Mouse (Mus musculus) adrenal gland, adult 8-10 months (tissue): Measurements from ENCODE around the gene Lmod3. TPM values are rescaled to one million over a fixed set of nuclear protein-coding genes. Genes with fewer than 3 reads are reported as not detected.
"Not testable (repeated sequence)": the region's sequence is repeated elsewhere in the genome, so short reads cannot be mapped to it uniquely, and the experiment has no call there.

Experiments
- DNase-seq: peaks from one replicate; pipeline ENCODE4 v3.0.0; 2022
- total RNA-seq, 4 experiments: library from RNA; stranded (reverse); gene quantifications; 2 replicates each; pipeline ENCODE4 v1.2.4; 2022

Gene Lmod3
- total RNA-seq, 4 experiments from 2014 or later: 0.15 to 0.16 TPM; not detected in 2

DNA sequence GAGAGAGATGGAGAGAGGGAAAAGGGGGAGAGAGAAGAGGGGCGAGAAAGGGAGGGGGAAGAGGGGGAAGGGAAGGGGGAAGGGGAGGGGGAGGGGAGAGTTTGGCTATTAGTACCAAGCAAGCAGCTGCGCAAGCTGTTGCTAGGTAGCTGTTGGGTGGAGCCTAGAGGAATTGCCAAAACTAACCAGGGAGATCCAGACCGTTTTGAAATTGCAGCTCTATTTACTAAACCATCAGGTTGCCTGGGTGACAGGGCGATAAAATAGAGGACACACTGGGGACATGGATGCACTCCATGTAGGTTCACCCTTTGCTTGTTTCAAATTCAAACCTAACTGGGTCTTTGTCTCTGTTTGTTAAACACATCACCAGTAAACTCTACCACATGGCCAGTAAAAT lies 23.8 kb upstream of the Lmod3 start:
- DNase-seq: no peak

DNA sequence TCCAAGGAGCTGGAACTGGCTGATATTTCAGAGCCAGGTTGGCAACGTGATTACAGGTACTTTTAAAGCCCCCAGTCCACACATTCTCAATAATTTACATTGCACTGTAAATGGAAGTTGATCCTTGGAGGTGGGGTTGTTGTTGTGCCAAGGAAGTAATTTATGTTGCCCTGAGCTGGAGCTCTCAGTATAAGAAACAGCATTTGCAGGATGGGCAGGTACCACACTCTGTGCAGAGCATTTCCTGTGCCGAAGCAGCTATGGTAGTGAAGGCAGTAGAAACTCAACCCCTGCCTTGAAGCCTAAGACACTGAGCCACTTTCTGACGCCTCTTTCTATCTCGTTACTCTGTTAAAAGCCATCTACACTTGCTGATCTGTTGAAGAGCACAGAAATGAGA lies 23.2 kb upstream of the Lmod3 start:
- DNase-seq: no peak

DNA sequence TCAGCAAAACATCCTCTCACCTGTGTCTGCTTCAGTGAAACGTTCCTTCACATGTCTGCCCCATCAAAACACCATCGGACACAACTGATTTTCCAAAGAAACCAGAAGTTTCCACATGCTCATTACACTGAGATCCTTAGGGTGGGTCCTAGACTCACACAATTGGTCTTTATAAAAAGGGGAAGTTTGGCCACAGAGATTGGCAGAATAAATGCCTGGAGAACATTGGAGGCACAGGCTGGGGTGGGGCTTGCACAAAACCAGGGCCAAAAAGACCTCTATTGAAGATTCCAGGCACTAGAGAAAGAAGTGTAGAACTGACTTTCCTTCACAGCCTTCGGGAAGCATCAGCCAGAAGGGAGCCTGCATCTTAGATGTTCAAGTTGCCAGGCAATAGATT lies 21.2 kb upstream of the Lmod3 start:
- no peak for DNase-seq

DNA sequence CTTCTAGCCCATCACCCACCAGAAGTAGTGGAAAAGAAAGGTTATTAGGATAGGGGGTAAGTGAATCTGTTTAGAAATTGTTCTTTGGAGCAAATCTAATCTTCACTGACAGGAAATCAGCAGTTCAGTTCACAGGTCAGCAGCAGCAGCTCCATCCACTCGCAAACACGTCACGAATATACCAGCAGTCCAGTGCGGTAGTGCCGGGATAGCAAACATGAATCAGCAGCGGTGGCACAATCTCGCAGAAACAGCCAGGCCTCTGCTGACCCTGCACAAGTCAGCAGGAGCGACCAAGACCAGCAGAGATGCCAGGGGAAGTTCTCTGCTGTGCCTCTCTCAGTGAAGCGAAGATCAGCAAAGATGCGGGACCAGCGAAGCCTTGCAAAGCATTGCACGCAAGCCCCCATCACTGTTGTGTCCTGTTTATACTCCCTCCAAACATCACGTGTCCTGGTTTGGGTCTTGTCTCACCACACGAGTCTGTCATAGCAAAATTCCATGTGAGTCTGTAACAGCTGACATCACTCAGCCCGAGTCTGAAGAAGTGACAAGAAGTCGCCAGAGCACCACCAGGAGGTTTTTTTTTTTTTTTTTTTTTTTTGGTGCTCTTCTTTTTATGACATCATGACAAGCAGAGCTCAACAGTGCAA lies 20.6 kb upstream of the Lmod3 start:
- no peak for DNase-seq

DNA sequence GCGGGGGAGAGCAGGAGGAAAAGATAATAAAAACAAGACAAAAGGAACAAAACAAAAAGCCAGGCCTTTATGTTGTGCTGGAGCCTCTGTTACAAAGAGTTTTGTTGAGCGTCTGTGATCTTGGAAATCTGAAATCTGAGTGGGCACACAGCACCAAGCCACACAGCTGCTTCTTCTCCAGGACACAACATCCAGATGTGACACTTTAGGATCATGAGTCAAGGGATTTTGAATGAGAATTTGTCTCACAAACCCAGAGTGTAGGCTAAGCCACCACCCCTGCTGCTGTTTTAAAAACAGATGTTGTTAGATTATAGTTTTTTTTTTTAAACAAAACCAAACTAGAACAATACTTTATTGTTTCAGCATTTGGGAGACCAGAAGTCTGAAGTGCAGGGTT lies 19.8 kb upstream of the Lmod3 start:
- DNase-seq: no peak

DNA sequence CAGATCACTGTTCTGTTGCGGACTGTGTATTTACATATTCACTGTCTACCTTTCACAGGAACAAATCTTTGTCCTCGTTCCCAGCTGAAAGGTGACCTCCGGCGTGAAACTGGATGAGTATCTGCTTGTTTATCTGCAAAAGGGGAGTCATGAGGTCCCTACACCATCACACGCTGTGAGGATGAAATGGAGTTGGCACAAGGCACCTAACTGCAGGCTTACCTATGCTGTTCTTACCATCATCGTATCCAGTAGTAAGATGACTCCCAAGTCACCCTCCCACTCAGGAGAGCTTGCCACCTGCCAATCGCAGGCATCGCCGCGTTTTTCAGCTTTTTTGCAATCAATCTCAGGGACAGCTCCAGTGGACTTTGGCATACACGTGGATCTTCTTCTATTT lies 17.0 kb upstream of the Lmod3 start:
- DNase-seq: no peak

DNA sequence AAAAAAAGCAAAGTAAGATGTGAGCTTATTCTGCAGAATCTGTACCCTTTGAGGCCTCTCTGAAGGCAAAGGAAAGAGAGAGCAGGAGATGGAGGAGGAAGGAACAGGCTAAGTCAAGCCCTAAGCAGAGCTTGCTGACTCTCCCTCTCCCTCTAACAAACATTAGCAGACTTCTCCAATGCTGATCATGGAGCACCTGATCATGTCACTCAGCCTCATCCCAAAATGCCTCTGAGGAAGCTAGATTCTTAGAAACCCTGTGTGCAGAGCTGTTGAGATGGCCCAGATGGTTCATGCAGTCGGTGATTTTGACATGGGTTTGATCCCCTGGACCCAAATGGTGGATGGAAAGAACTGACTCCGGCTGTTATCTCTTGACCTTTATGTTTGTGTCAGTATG lies 14.6 kb upstream of the Lmod3 start:
- no peak for DNase-seq

DNA sequence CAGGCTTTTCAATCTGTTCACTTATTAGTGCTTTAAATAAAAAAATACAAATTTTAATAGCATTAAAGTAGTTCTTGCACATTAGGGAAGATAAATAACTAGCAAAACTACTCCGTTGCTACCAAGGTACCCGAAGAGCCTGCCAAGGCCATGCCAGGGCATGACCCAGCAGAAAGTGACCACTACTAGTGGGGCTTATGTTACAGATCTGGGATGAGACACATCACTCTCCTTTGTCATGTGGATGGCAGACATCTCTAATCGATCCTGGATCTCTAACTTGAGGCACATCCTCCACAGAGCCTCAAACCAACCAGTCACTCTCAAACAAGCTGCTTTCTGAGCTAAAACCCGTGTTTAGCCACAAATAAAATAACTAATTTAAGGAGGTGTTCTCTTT lies 14.1 kb upstream of the Lmod3 start:
- no peak for DNase-seq

DNA sequence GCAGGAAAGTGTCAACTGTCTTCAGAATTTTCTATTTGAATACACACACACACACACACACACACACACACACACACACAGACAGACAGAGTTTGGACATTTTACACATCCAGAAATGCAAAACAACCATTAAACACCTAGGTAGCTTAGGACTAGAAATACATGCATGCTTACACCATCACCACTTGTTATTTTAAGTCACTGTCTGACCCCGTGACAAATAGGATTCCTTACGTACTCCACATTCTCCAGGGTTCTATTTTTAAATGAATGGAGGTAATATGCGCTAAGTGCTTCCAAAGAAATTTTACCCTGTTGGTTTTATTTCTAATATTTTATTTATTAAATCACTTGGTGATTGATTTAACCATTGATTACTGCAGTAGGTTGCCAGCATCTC lies 13.1 kb upstream of the Lmod3 start:
- no peak for DNase-seq

DNA sequence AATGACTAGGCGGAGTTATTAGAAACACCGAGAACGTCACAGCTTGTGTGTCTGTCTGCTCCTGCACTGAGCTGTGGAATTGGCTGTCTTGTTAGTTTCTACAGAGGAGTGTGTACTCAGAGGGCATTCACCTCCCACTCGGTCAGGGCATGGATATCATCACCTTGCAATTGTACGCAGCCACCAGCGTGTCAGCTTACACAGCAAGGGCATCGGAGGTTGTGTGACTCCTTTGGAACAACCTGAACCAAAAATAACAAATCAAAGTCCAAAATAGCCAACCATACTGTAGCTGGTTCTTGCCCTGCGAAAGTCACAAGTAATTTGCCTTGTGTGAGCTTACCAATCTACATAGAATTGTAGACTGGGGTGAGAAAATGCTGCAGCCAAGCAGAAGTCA lies 12.7 kb upstream of the Lmod3 start:
- DNase-seq: no peak

DNA sequence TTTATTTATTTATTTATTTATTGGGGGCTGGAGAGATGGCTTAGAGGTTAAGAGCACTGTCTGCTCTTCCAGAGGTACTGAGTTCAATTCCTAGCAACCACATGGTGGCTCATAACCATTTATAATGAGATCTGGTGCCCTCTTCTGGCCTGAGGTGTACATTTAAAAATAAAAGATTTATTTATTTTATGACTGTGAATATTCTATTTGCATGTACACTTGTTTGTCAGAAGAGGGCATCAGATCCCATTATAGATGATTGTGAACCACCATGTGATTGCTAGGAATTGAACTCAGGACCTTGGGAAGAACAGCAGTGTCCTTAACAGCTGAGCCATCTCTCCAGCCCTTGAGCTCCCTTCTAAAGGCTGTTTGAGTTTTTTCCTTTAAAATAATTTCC lies 11.2 kb upstream of the Lmod3 start:
- DNase-seq: not testable (repeated sequence)

DNA sequence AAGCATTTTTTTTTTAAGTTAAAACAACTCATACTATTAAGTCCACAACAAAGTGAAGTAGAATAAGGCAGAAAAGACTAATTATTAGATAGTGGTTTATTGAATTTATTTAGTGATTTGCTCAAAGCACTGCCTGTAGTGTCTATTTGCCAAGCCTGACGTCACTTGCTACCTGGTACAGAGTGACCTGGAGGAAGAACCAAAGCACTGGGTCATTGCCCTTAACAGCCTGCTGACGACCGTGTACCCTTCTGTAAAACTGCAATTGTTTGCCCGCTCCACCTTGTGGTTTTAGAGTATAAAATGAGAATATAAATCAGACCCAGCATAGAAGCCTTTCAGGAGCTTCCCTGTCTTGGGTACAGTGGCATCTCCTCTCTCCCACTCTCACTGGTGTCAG lies 9.7 kb upstream of the Lmod3 start:
- DNase-seq: no peak

DNA sequence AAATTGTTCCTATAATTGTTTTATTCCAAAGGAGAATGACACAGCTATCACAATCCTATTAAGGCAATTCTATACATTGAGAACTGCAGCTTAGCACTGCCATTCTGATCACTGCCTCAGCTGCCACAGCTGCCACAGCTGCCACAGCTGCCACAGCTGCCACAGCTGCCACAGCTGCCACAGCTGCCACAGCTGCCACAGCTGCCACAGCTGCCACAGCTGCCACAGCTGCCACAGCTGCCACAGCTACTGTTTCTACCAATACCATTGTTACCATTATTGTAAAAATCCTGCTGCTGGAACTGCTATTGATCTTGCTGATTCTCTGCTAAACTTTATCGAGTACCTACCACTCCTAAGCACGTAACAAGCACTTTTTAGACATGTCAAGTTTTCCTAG lies 7.4 kb upstream of the Lmod3 start:
- not testable (repeated sequence) for DNase-seq

DNA sequence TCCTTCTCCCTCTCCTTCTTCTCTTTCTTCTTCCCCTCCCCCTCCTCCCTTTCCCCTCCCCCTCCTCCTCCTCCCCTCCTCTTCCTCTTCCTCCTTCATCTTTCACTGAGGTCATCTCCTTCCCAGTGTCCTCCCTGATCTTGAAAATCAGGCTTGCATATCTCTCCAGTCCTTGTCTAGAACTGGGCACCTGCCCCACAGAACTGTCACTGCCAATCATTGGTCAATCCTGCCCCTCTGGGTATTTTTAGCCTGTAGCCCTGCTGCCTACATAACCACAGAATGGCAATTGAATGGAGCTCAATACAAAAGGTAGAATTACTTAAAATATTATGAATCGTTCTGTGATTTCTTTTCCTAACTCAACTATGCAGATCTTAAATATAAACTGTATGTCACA lies 5.9 kb upstream of the Lmod3 start:
- no peak for DNase-seq

DNA sequence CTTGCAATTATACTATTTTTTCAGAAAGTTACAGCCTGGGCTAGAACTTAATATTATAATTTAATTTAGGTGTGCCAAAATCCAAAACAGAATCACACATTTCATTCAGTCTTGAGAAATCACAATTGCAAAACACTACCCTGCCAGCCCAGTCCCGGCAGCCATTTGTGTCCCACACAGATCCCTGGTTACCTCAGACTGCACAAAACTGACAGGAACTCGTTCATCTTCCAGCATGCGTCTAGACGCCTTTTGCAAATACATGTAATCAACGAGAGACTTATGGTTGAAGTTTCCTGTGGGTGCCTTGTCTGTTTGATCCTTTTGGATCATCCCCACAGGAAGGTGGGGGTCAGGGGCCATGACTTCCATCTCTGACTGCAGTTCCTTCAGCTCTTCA lies 473 bp downstream of the Lmod3 start:
- DNase-seq: peak; percentile 8

DNA sequence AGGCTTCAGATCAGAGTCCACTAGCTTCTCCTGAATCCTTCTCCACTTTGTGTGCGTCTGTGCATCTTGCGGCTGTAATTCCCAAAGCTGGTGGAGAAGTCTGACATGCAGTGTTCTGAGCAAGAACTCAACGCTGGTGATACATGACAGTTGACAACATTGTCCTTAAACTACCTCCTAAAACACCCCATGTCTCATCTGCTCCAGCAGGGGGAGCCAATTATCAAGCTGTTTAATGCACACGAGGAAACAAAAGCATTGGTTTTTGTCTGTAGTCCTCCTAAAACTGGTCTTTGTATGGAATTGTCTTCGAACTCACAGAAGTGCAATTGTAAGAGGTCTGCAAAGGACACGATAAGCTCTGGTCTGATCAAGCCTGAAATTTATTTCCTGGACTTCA lies 1.6 kb downstream of the Lmod3 start:
- DNase-seq: peak; percentile 34

DNA sequence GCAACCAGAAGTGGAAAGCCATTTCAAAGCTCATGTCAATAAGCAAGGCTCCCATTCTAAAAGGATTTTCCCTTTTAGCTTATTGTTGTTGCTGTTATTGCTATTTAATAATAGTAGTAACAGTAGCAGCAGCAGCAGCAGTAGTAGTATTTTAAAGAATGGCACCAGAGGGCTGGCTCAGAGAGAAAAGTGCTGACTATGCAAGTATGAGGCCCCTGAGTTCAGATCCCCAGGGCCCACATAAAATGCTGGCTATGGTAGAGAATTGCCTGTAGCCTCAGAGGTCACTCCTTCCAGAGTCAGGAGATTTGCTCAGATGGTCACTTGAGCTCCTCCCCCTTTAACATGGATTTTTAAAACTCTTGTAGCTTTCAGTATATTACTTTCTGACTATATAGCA lies 7.4 kb downstream of the Lmod3 start:
- no peak for DNase-seq

DNA sequence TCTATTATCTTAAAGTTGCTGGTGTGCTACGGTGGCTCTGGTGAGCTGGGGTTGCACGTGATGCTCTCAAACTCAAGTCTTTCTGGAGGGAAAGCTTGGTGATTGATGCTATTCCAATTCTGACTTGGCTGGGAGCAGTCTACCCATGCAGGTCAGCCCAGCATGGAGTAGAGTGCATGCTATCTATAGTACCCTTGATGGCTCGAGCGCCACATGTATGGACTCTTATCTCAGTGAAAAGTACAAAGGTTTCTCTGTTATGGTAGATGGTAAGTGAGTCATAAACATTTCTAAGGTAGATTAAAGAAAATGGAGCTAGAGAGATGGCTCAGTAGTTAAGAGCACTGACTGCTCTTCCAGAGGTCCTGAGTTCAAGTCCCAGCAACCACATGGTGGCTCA lies 10.0 kb downstream of the Lmod3 start:
- DNase-seq: no peak

DNA sequence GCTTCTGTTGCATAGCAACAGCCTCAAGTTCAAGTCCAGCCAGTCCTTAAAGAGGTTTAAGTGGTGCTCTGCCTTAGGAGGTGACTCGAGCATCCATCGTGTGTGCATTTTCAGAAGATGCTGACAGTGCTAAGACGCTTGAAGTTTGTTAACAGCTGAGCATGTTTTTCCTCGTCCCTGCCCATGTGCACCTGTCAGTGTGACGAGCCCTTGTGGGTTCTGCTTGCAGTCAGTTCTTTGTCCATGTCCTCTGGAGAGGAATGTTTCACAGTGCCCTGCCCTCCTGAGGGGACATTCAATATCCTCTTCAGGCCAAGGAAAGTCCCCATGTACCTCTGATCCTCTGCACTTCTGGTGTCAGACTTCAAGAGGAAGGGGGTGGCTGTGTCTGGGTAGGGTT lies 12.5 kb downstream of the Lmod3 start:
- DNase-seq: no peak

DNA sequence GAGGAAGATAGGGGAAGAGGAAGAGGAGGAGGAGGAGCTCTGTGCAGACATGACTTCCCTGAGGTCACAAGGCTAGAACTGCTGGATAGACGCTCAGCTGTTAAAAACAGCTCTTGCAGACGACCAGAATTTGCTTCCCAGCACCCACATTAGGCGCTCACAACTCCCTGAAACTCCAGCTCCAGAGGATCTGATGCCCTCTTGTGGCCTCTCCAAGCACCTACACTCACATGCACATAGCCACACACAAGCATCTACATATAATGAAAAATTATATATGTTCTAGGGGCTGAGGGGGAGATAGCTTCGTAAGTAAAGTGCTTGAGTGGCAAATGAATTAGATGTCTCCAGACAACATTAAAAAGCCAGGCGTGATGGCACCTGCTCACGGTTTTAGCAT lies 13.2 kb downstream of the Lmod3 start:
- no peak for DNase-seq

DNA sequence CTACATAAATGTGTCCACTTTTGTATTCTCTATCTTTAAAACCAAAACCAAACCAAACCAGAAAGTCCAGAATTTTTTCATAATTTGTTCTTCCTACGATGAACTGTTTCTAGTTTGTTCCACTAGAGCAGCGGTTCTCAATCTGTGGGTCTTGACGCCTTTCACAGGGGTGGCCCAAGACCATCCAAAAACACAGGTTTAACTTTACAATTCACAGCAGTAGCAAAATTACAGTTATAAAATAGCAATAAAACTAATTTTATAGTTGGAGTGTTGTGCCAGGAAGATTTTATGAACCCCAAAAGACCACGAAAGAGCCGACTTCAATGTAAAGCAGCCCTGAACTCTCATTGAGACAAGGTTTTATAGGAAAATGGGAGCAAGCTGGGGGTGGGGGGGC lies 16.5 kb downstream of the Lmod3 start:
- DNase-seq: no peak

DNA sequence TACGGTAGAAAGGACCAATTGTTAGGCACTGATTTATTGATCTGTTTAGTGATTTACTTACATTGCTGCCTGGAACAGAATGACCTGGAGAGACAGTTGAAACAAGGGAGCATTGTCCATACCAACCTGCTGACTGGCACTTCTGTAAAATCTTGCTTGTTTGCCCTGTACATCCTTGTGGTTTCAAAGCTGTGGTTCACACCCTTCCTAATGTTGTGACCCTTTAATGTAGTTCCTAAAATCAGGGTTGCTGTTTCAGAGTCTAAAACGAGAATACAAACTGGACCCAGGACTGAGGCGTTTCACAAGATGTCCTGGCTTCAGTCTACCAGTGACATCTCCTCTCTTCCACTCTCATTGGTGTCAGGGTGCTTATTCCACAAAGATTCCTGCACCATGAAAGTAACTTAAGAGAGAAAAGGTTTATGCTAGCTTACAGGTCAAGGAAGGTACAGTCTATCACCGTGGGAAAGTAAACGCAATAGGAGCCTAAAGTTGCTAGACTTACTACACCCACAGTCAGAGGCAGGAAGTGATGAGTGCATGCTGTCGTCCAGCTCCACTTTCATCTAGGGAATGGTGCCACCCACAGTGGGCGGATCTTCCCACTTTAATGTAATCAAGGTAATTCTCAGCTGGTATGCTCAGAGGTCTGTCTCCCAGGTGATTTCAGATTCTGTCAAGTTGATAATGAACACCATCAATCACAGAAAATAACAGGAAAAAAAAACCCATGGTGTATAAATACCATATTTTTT lies 17.5 kb downstream of the Lmod3 start:
- no peak for DNase-seq

DNA sequence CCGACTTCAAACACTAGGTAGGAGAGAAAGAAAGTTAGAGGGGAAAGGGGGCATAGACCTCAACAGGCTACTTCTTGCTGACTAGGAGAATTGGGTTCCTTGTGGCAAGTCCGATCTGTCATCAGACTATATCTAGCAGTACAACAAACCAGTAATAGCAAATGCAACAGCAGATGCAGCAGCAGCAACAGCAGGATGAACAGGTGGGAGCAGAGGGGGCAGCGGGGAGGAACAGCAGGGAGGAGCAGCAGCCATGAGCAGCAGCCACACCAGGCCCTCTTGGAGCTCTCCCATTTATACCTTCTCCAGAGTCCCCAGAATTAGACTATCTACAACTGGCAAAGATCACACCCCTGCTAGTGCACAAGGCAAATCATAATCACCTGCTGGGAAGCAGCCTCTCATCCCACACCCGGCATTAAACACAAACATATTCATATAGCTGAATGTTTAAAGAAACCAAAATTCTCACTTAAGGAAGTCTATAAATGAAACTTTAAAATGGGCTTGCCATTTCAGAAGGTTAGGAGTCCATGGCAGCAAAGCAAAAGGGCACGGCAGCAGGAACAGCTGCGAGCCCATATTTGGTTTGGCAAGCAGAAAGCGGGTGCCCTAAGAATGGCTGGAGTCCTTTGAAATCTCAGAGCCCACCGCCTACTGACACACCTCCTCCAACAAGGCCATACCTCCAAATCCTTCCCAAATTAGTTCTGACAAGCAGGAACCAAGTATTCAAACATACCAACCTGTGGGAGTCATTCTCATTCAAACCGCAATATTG lies 25.3 kb downstream of the Lmod3 start:
- no peak for DNase-seq

DNA sequence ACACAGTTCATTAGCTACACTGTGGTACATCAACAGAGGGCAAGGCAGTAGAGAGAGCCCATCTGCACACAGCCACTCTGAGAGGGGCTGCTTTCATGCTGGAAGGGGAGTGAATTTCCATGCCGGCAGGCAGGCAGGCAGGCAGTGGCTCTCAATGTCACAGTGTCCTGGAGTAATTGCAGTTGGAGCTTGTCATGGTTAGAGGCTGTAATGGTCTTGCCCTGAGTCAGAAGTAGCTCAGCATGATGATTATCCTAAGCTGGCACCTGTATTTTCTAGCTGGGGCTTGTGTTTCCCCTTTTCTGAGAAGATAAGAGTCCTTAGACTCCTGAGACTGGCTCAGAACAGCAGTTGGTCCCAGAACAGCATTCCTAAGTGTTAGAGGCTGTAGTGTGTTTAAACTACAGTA lies 26.5 kb downstream of the Lmod3 start:
- no peak for DNase-seq
